Mouse (Mus musculus): ENCODE results near the gene Dennd5a. TPM values are rescaled to one million over a fixed set of nuclear protein-coding genes. Genes with fewer than 3 reads are reported as not detected.

The Dennd5a gene
- polyA plus RNA-seq, 1 experiment from 2014 or later: 38.4 TPM

DNA sequence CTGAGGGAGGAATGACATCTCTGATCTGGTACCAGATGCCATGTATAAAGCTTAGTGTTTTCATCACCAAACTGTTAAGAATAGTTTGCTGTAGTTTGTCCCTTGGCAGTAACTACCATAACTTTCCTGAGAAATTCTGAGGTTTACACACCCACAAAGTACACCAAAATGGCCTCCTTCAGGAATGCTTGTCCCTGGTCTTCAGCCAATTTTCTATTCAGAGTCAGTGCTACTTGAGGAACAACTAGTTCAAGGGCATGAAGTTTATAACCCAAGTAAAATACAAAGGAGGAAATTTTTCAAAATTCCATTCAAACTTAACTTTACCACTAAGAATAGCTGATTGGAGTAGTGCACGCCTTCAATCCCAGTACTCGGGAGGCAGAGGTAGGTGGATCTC, 54.1 kb downstream of the Dennd5a start:
- no peaks in the 10 kb centered on the region for H3K4me1 ChIP-seq
- no peak overlapping the region for H3K9ac ChIP-seq
- ATAC-seq (ENCODE audit: borderline replicate concordance, extremely low read depth, low FRiP score, low TSS enrichment): no peak
- no peaks in the 10 kb centered on the region for H3K27me3 ChIP-seq
- WGBS: 93% methylated on average over 2 of the region's 2 CpGs
- H3K4me2 ChIP-seq: no peak overlapping the region
- 0 out of 2 replicates have a peak overlapping the region, but pooled peaks have one; percentile 6 for H3K27ac ChIP-seq
- H3K9me3 ChIP-seq: no peaks in the 10 kb centered on the region
- peaks cover 84% of the 10 kb centered on the region for H3K36me3 ChIP-seq
- no peak overlapping the region for H3K4me3 ChIP-seq

DNA sequence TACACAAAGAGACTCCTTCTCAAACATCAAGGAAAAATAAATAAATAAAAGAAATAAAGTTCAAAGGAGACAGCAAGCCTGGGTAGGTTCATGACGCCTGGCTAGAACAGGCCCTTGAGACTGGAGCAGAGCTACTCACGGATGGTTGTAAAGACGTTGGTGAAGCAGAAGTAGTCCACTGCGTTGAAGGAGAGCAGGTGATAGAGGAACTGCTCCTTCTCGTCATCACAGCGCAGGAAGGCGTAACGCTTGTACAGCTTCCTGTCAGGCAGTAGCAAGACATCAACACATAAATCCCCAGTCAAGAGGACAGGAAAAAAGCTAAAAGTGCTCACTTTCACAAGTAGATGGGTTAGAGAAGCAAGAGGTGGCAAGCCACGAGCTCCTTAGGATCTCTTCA, 59.3 kb downstream of the Dennd5a start:
- H3K4me3 ChIP-seq: no peak overlapping the region
- 71% methylated on average over 9 of the region's 9 CpGs for WGBS
- peaks cover 97% of the 10 kb centered on the region for H3K36me3 ChIP-seq
- H3K9me3 ChIP-seq: no peaks in the 10 kb centered on the region
- no peak overlapping the region for H3K27ac ChIP-seq
- no peaks in the 10 kb centered on the region for H3K27me3 ChIP-seq
- no peak overlapping the region for H3K9ac ChIP-seq
- H3K4me2 ChIP-seq: no peak overlapping the region
- no peaks in the 10 kb centered on the region for H3K4me1 ChIP-seq
- ATAC-seq (ENCODE audit: borderline replicate concordance, extremely low read depth, low FRiP score, low TSS enrichment): no peak

DNA sequence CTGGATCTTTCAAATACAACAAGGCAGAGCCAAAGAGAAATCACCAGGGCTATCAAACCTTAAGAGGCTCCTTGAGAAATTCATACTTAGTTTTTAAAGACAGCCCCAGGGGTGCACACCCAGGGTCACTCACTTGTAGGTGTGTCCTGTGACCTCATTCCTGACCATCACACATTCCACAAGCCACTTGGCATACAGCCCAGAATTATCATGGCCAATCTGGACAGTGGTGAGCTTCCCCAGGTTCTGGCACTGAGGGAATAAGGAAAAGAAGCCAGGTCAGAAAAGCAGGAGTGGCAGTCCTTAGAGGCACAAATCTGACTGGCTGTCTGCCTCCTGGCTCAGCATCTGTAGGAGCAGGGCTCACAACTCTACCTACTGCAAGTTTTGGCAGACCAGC, 61.4 kb downstream of the Dennd5a start:
- no peaks in the 10 kb centered on the region for H3K4me1 ChIP-seq

DNA sequence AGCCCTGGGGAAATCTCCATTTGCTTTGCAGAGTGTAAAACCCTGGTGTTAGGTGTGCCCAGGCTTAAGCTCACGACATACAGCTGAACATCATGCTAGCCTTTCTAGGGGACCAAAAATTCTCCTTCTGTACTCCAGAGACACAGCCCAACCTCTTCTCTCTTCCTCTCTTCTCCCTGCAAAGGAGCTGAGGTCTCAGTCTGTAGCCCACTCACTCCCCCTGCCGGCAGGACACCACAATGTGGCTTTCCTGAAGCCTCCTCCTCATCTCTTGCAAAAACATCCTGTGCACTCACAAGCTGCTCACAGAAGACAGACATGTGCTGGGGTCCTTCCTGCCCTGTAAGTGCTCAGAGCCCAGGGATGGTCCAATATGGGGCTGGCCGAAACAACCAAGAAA, 67.7 kb downstream of the Dennd5a start:
- Histone ChIP-seq H3K9me3 (no peaks in the 10 kb centered on the region), H3K4me1 (no peaks in the 10 kb centered on the region), H3K36me3 (peaks cover 47% of the 10 kb centered on the region), H3K27me3 (no peaks in the 10 kb centered on the region), H3K4me3 (no peak overlapping the region), H3K9ac (no peak overlapping the region), H3K4me2 (no peak overlapping the region), H3K27ac (no peak overlapping the region)
- 36% methylated on average over 3 of the region's 3 CpGs for WGBS
- ATAC-seq (ENCODE audit: borderline replicate concordance, extremely low read depth, low FRiP score, low TSS enrichment): 0 out of 2 replicates have a peak, but pooled peaks have one; percentile 21

More for the DNA sequence above, 61.4 kb downstream of the Dennd5a start:
- Histone ChIP-seq H3K9me3 (no peaks in the 10 kb centered on the region), H3K4me2 (no peak overlapping the region), H3K27ac (no peak overlapping the region), H3K27me3 (no peaks in the 10 kb centered on the region), H3K36me3 (peaks cover 97% of the 10 kb centered on the region), H3K9ac (no peak overlapping the region), H3K4me3 (no peak overlapping the region)
- no peak for ATAC-seq (ENCODE audit: borderline replicate concordance, extremely low read depth, low FRiP score, low TSS enrichment)

DNA sequence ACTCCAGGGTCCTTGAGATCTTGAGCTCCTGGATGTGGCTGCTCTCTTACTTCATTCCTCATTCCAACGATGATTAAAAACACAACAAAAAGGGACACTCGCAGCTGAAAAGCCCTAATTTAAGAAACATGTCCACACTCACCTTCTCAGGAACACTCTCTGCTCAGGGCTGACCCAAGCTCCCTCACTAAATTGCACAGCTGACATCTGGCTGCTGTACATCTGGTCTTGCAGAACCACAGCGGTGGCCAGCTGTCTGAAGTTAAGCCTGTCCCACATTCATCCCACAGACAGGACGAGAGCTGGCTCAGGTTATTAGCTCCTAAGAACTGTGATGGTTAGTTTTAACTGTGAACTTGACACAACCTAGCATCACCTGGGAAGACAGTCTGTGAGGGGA, 68.5 kb downstream of the Dennd5a start:
- H3K4me1 ChIP-seq: no peaks in the 10 kb centered on the region
- H3K27me3 ChIP-seq: no peaks in the 10 kb centered on the region
- no peaks in the 10 kb centered on the region for H3K9me3 ChIP-seq
- H3K36me3 ChIP-seq: peaks cover 42% of the 10 kb centered on the region
- no peak overlapping the region for H3K4me2 ChIP-seq
- H3K27ac ChIP-seq: no peak overlapping the region
- ATAC-seq (ENCODE audit: borderline replicate concordance, extremely low read depth, low FRiP score, low TSS enrichment): no peak
- no peak overlapping the region for H3K4me3 ChIP-seq
- WGBS: 81% methylated on average over 4 of the region's 4 CpGs
- no peak overlapping the region for H3K9ac ChIP-seq

DNA sequence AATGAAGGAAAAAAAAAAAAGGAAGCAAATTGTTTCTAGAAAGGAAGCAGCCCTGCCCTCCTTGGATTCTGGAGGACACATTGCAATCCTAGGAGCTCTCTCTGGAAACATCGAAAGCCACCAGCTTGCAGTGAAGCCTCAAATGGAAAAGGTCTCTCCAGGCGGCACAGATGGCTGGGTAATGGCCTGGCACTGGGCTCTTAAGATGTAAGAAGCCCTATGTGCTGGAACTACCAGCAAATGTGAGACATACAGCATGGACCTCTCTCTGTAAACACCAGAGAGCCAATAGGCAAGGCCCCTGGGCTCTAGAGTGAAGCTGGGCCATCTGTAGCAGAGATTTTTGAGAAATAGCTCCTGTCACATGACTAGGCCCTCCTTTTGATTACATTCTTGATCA, 70.0 kb downstream of the Dennd5a start:
- ATAC-seq (ENCODE audit: borderline replicate concordance, extremely low read depth, low FRiP score, low TSS enrichment): no peak
- H3K36me3 ChIP-seq: peaks cover 29% of the 10 kb centered on the region
- 95% methylated on average over 2 of the region's 2 CpGs for WGBS
- no peaks in the 10 kb centered on the region for H3K27me3 ChIP-seq
- H3K4me1 ChIP-seq: no peaks in the 10 kb centered on the region
- no peak overlapping the region for H3K4me3 ChIP-seq
- H3K27ac ChIP-seq: no peak overlapping the region
- H3K9me3 ChIP-seq: no peaks in the 10 kb centered on the region
- no peak overlapping the region for H3K9ac ChIP-seq
- no peak overlapping the region for H3K4me2 ChIP-seq

DNA sequence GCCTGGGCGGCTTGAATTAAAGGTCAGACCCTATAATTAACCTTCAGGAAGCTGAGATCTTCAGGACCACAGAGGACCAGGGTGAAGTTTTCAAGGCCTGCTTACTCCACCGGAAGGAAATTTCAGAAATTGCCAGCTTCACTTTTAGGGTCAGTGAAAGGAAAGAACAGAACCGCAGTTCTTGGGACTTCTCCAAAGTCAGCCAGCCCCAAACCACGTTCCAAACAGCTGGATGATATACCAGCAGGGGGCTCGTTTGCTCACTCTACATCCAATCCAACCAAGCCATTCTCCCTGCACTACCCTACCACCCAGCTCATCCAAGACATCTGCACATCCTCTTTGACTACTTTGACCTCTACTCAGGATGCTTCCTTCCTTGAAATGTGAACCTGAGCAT, 71.0 kb downstream of the Dennd5a start:
- no peak overlapping the region for H3K4me3 ChIP-seq
- no peak overlapping the region for H3K27ac ChIP-seq
- no peaks in the 10 kb centered on the region for H3K4me1 ChIP-seq
- WGBS: 75% methylated on average over 5 of the region's 5 CpGs
- H3K9ac ChIP-seq: no peak overlapping the region
- no peak for ATAC-seq (ENCODE audit: borderline replicate concordance, extremely low read depth, low FRiP score, low TSS enrichment)
- no peak overlapping the region for H3K4me2 ChIP-seq
- peaks cover 19% of the 10 kb centered on the region for H3K36me3 ChIP-seq
- H3K27me3 ChIP-seq: no peaks in the 10 kb centered on the region
- H3K9me3 ChIP-seq: no peaks in the 10 kb centered on the region

DNA sequence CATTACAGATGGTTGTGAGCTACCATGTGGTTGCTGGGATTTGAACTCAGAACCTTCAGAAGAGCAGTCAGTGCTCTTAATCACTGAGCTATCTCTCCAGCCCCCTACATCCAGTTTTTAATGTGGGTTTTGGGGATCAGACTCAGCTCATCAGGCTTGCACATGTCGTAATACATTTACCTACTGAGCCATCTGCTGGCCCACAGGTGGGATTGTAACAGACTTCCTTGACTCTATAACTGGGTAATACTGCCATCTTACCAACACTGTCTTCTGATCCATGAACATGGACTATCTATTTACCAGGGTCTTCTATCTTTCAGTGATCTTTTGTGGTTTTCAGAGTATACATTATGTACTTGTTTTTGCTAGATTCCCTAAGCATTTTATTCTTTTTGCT, 74.0 kb downstream of the Dennd5a start:
- no peaks in the 10 kb centered on the region for H3K4me1 ChIP-seq
- 0 out of 2 replicates have a peak, but pooled peaks cover 3% of the 10 kb centered on the region for H3K36me3 ChIP-seq
- H3K4me2 ChIP-seq: no peak overlapping the region
- no peak overlapping the region for H3K27ac ChIP-seq
- H3K27me3 ChIP-seq: no peaks in the 10 kb centered on the region
- no peaks in the 10 kb centered on the region for H3K9me3 ChIP-seq
- no peak for ATAC-seq (ENCODE audit: borderline replicate concordance, extremely low read depth, low FRiP score, low TSS enrichment)
- no peak overlapping the region for H3K4me3 ChIP-seq
- no peak overlapping the region for H3K9ac ChIP-seq
- 79% methylated on average over 1 of the region's 1 CpGs for WGBS

DNA sequence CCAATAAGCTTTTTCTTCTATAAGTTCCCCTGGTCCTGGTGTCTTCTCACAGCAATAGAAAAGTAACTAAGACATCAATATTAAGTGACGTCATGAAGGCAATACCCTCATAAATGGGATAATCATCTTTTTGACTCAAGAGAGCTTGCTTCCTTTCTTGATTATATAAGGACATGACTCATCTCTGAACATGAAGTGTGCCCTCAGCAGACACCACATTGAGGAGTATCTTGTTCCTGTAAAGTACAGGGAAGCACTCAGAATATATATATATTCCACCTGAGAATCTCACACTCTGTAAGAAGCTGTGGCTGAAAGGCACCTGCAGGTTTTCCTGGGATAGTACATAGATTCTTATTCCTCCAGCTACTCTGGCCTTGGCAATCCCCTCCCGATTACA, 77.7 kb downstream of the Dennd5a start:
- no peaks in the 10 kb centered on the region for H3K27me3 ChIP-seq
- H3K4me3 ChIP-seq: no peak overlapping the region
- H3K4me1 ChIP-seq: peaks cover 8% of the 10 kb centered on the region
- no peak overlapping the region for H3K9ac ChIP-seq
- no peaks in the 10 kb centered on the region for H3K9me3 ChIP-seq
- H3K27ac ChIP-seq: no peak overlapping the region
- no peak for ATAC-seq (ENCODE audit: borderline replicate concordance, extremely low read depth, low FRiP score, low TSS enrichment)
- H3K4me2 ChIP-seq: no peak overlapping the region
- H3K36me3 ChIP-seq: 0 out of 2 replicates have a peak, but pooled peaks cover 3% of the 10 kb centered on the region
- WGBS: 82% methylated on average over 2 of the region's 2 CpGs

DNA sequence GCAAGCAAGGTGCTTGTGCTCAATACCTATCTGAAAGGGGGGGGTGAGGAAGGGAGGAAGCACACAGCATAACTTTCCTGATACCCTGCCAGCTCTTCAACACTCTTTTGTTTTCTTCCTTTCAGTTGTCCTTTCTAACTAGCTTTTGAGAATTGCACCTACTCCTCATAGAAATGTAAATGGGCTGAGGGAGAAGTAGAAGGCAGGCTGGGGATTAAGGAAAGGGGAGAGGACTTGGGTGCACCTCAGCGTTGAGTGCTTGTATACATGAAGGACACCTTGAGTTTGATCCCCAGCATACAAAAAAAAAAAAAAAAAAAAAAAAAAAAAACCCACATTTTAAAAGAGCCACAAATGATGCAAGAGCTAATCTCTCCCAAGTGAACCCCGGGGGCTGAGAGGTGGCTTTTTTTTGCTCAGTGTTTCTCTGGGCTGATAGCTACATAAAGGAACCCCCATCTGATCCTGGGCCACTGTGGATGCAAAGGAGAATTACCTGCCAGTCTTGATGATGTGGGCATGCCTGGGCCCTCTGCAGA, 78.6 kb downstream of the Dennd5a start:
- Histone ChIP-seq H3K4me1 (peaks cover 8% of the 10 kb centered on the region), H3K27me3 (no peaks in the 10 kb centered on the region), H3K9ac (no peak overlapping the region), H3K4me3 (no peak overlapping the region), H3K36me3 (0 out of 2 replicates have a peak, but pooled peaks cover under 1% of the 10 kb centered on the region), H3K4me2 (no peak overlapping the region), H3K27ac (no peak overlapping the region), H3K9me3 (no peaks in the 10 kb centered on the region)
- ATAC-seq (ENCODE audit: borderline replicate concordance, extremely low read depth, low FRiP score, low TSS enrichment): no peak
- WGBS: 45% methylated on average over 2 of the region's 2 CpGs

DNA sequence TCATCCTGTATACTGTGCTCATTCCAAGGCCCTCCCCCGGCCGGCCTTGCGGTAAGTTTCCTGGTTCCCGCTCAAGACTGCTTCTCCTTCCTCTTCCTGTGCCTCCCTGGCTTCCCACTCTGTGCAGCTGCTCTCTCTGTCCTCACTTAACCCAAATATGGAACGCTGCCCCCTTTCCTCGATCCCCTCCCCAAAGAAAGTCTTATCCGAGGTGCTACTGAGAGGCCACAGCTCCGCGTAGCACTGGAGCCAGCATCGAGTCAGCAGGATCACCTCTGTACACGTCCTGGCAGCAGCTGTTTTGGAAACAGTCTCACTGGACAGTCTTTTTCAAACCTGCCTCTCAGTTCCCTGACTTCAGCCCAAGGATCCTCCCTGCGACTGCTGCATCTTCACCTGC, 81.1 kb downstream of the Dennd5a start:
- no peaks in the 10 kb centered on the region for H3K27me3 ChIP-seq
- no peaks in the 10 kb centered on the region for H3K9me3 ChIP-seq
- no peaks in the 10 kb centered on the region for H3K36me3 ChIP-seq
- H3K9ac ChIP-seq: no peak overlapping the region
- H3K27ac ChIP-seq: no peak overlapping the region; the same call in 1 of the 2 replicates
- peaks cover 8% of the 10 kb centered on the region for H3K4me1 ChIP-seq
- WGBS: 26% methylated on average over 12 of the region's 12 CpGs
- peak; percentile 72; the same call in 1 of the 2 replicates for ATAC-seq (ENCODE audit: borderline replicate concordance, extremely low read depth, low FRiP score, low TSS enrichment)
- H3K4me3 ChIP-seq: no peak overlapping the region
- no peak overlapping the region; the same call in 1 of the 2 replicates for H3K4me2 ChIP-seq

DNA sequence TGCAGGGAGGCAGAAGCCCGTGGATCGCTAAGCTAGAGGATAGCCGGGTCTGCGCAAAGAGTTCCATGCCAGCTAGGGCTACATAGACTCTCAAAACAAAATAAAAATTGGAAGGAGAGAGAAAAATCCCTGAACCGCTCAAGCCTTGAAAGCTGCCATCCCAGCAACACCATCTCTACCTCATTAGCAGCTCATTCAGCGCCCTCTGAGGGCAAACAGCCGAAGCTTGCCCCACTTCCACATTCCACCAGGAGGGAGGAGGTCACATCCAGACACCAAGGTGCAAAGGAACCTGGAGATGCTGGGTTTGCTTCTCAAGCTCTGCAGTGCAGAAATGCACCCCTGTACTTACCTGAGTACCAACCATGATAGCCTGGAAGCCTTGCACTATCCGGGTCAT, 84.2 kb downstream of the Dennd5a start:
- Histone ChIP-seq H3K9me3 (no peaks in the 10 kb centered on the region), H3K36me3 (no peaks in the 10 kb centered on the region), H3K4me1 (peaks cover 8% of the 10 kb centered on the region), H3K27ac (no peak overlapping the region), H3K9ac (no peak overlapping the region), H3K4me2 (no peak overlapping the region), H3K27me3 (no peaks in the 10 kb centered on the region), H3K4me3 (no peak overlapping the region)
- WGBS: 55% methylated on average over 8 of the region's 8 CpGs
- no peak for ATAC-seq (ENCODE audit: borderline replicate concordance, extremely low read depth, low FRiP score, low TSS enrichment)

DNA sequence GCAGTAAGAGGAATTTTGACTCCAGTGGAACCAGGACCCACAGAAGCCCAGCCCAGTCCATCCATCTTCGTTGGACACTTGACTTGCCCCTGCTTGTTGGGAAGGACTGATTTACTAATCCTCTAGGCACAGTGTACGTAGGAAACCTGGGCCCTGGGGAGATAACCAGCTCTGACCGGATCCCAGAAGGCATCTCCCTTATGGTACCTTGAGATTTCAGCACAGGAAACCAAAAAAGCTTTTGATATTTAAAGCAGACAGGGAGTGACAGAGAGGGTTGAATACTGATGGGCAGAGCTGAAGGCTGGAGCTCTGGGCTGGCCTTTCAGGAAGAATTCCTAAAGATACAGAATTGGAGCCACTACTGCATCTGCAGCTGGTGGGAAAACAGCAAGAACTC, 84.7 kb downstream of the Dennd5a start:
- H3K27me3 ChIP-seq: no peaks in the 10 kb centered on the region
- H3K27ac ChIP-seq: no peak overlapping the region
- no peaks in the 10 kb centered on the region for H3K36me3 ChIP-seq
- 57% methylated on average over 3 of the region's 3 CpGs for WGBS
- no peak for ATAC-seq (ENCODE audit: borderline replicate concordance, extremely low read depth, low FRiP score, low TSS enrichment)
- H3K4me2 ChIP-seq: no peak overlapping the region
- H3K4me3 ChIP-seq: no peak overlapping the region
- no peaks in the 10 kb centered on the region for H3K9me3 ChIP-seq
- peaks cover 8% of the 10 kb centered on the region for H3K4me1 ChIP-seq
- no peak overlapping the region for H3K9ac ChIP-seq

All from lung, embryonic 15.5 days (tissue).